ENCODE assay signal across 9 mouse cellular contexts in genomic region chr7:139441761-139442211, GRCm38 (mm10). TPM values are rescaled to one million over a fixed set of nuclear protein-coding genes. Genes with fewer than 3 reads are reported as not detected.
DNase-seq lines count a peak whose midpoint lies in the region; ATAC-seq and TF ChIP-seq lines count a peak whose summit lies in the region.
"Had no signal": no experiment of that assay in that cellular context is flagged by ENCODE, and none has a peak within 500 bp of the region (broad histone marks: within the 10 kb centered on the region; RNA-seq: fewer than 3 reads in every experiment).

No protein-coding gene starts in this region.

- H3K9ac ChIP-seq in liver, adult 2 months (ENCODE audit: low read depth, low read length): no peak overlapping the region
- no peak overlapping the region for H3K9ac ChIP-seq in liver, embryonic 11.5 days (ENCODE audit: low read depth, low read length)
- no peak overlapping the region for H3K9ac ChIP-seq in midbrain, embryonic 14.5 days (replicated peaks; ENCODE audit: low read length)
- H3K9ac ChIP-seq: hindbrain, embryonic 15.5 days had no signal

- WGBS in liver, adult 2 months: 25% methylated on average over 10 of the region's 10 CpGs
- 67% methylated on average over 10 of the region's 10 CpGs for WGBS in liver, embryonic 11.5 days
- 84% methylated on average over 10 of the region's 10 CpGs for WGBS in midbrain, embryonic 14.5 days

- peak; percentile 60 for DNase-seq in liver, adult 2 months (ENCODE audit: extremely low read depth, low read depth, low spot score)
- DNase-seq in liver, embryonic 11.5 days (ENCODE audit: low spot score): no peak
- peak; percentile 58 for DNase-seq in cerebellum, adult 9-11 months
- peak; percentile 55 to 60 for DNase-seq in heart, postnatal 10 days
- peak; percentile 54 for DNase-seq in lung, postnatal 10 days
- no peak for DNase-seq in right cerebral cortex, postnatal 14 days
- no peak for DNase-seq in layer of hippocampus, adult 9-10 months (ENCODE audit: low spot score)
- DNase-seq in midbrain, embryonic 14.5 days: no peak

- no peaks in the 10 kb centered on the region for H3K27me3 ChIP-seq in liver, adult 2 months (ENCODE audit: control insufficient read depth, insufficient read depth, low read length)
- H3K27me3 ChIP-seq in liver, embryonic 11.5 days (replicated peaks; ENCODE audit: control insufficient read depth, insufficient read depth, low read length): no peaks in the 10 kb centered on the region
- H3K27me3 ChIP-seq in midbrain, embryonic 14.5 days (ENCODE audit: control insufficient read depth, insufficient read depth, low read length): no peaks in the 10 kb centered on the region
- H3K27me3 ChIP-seq: hindbrain, embryonic 15.5 days had no signal

- no peaks in the 10 kb centered on the region for H3K36me3 ChIP-seq in liver, adult 2 months (ENCODE audit: control insufficient read depth, insufficient read depth, low read length)
- no peaks in the 10 kb centered on the region for H3K36me3 ChIP-seq in liver, embryonic 11.5 days (ENCODE audit: control insufficient read depth, insufficient read depth, low read length)
- H3K36me3 ChIP-seq in midbrain, embryonic 14.5 days (ENCODE audit: control insufficient read depth, insufficient read depth, low read length): no peaks in the 10 kb centered on the region
- H3K36me3 ChIP-seq: hindbrain, embryonic 15.5 days had no signal

- intact Hi-C loops in heart, postnatal 10 days (cut with DNase I): no loop called here

- TF ChIP-seq CTCF in liver, adult 2 months (IDR thresholded peaks at IDR 0.05; ENCODE audit: low read depth, low read length): peak; percentile 28; the same call in 1 of the 2 replicates

- no peak overlapping the region for H3K4me2 ChIP-seq in liver, embryonic 11.5 days
- no peak overlapping the region for H3K4me2 ChIP-seq in midbrain, embryonic 14.5 days (ENCODE audit: low read length)
- H3K4me2 ChIP-seq: hindbrain, embryonic 15.5 days had no signal

- H3K27ac ChIP-seq in liver, adult 2 months (replicated peaks; ENCODE audit: insufficient read depth, low read depth, low read length): no peak overlapping the region
- no peak overlapping the region for H3K27ac ChIP-seq in liver, embryonic 11.5 days (ENCODE audit: low read depth, low read length)
- no peak overlapping the region for H3K27ac ChIP-seq in midbrain, embryonic 14.5 days (replicated peaks; ENCODE audit: low read depth, low read length)
- H3K27ac ChIP-seq: hindbrain, embryonic 15.5 days had no signal

- H3K9me3 ChIP-seq in liver, embryonic 11.5 days (ENCODE audit: control insufficient read depth, low read length): no peaks in the 10 kb centered on the region
- H3K9me3 ChIP-seq in midbrain, embryonic 14.5 days (ENCODE audit: control insufficient read depth, low read length): no peaks in the 10 kb centered on the region
- H3K9me3 ChIP-seq: hindbrain, embryonic 15.5 days had no signal

- TF ChIP-seq POLR2A in liver, adult 2 months (IDR thresholded peaks at IDR 0.05; ENCODE audit: extremely low read depth, insufficient read depth, low read length): no peak

- no peak for ATAC-seq in liver, embryonic 11.5 days (replicated peaks; ENCODE audit: low FRiP score)
- no peak for ATAC-seq in midbrain, embryonic 14.5 days (ENCODE audit: low FRiP score, low TSS enrichment)

- no peak overlapping the region for H3K4me3 ChIP-seq in liver, adult 2 months (ENCODE audit: insufficient read depth, low read depth, low read length)
- no peak overlapping the region for H3K4me3 ChIP-seq in liver, embryonic 11.5 days (ENCODE audit: low read depth, low read length)
- no peak overlapping the region for H3K4me3 ChIP-seq in midbrain, embryonic 14.5 days (replicated peaks; ENCODE audit: low read depth, low read length)
- H3K4me3 ChIP-seq: hindbrain, embryonic 15.5 days had no signal

- peaks cover 20% of the 10 kb centered on the region for H3K79me2 ChIP-seq in liver, adult 2 months (ENCODE audit: control insufficient read depth, insufficient read depth, low read length)

- peaks cover 14% of the 10 kb centered on the region for H3K4me1 ChIP-seq in liver, adult 2 months (ENCODE audit: control insufficient read depth, insufficient read depth, low read length)
- H3K4me1 ChIP-seq in liver, embryonic 11.5 days (replicated peaks; ENCODE audit: control insufficient read depth, insufficient read depth, low read length): peaks cover 14% of the 10 kb centered on the region; the same call in 1 of the 2 replicates
- H3K4me1 ChIP-seq in midbrain, embryonic 14.5 days (ENCODE audit: control insufficient read depth, insufficient read depth, low read length): peaks cover 14% of the 10 kb centered on the region; the same call in 1 of the 2 replicates

RNA-seq across cellular contexts. Expression of gene Inpp5a, which starts 52.9 kb away (rescaled TPM):
- 8.8 and 10.5 TPM in 2 replicates for total RNA-seq in liver, adult 2 months (2014; rRNA removed)
- polyA plus RNA-seq in liver, adult 2 months (2012; rRNA removed): 7.9 and 8.4 TPM in 2 replicates
- polyA plus RNA-seq in liver, embryonic 11.5 days (2014; fragmentation: Nextera tagmentation; extraction: Ambion mirVana): 11.8 and 14.3 TPM in 2 replicates
- 100 to 1,000 TPM; 185 to 197 TPM for total RNA-seq in heart, postnatal 10 days (2021)
- 21.0 and 23.0 TPM in 2 replicates for polyA plus RNA-seq in midbrain, embryonic 14.5 days (2014; fragmentation: Nextera tagmentation; extraction: Ambion mirVana)

Comparison
In these comparisons a context has a peak if more than half of its experiments do, and no peak if none do; other contexts are left out.
1. DNase-seq: peak in liver, adult 2 months (single experiment), cerebellum, adult 9-11 months (single experiment), heart, postnatal 10 days (2 of 2) and lung, postnatal 10 days (single experiment); none in liver, embryonic 11.5 days (single experiment), right cerebral cortex, postnatal 14 days (single experiment), layer of hippocampus, adult 9-10 months (single experiment) and midbrain, embryonic 14.5 days (single experiment).